Mouse (Mus musculus): ENCODE data around the gene Ell3. TPM values are rescaled to one million over a fixed set of nuclear protein-coding genes. Genes with fewer than 3 reads are reported as not detected.

Ell3 gene
- polyA plus RNA-seq, 2 experiments from 2014 or later, result 0.78 to 1.0 TPM

Other genes with a start within 250 kb of the Ell3 start
- gene Trp53bp1, start 172.9 kb downstream of the Ell3 start, polyA plus RNA-seq (2017; shearing (Covaris generic)), result 10 to 100 TPM; 22.9 to 30.2 TPM
- under 1 TPM; 0.10 to 0.32 TPM for gene Map1a, start 154.7 kb downstream of the Ell3 start, polyA plus RNA-seq (2017; shearing (Covaris generic))
- 1 to 10 TPM; 9.6 to 9.8 TPM for gene Ppip5k1, start 88.9 kb downstream of the Ell3 start, polyA plus RNA-seq (2017; shearing (Covaris generic))
- 1 to 10 TPM in 1 of 2 experiments, under 1 TPM in 1; 0.83 to 1.5 TPM for gene Ckmt1, start 86.6 kb downstream of the Ell3 start, polyA plus RNA-seq (2017; shearing (Covaris generic))
- under 1 TPM; 0.31 to 0.60 TPM for gene Strc, start 57.1 kb downstream of the Ell3 start, polyA plus RNA-seq (2017; shearing (Covaris generic))
- gene Pdia3, start 30.5 kb downstream of the Ell3 start, polyA plus RNA-seq (2017; shearing (Covaris generic)), result 1,000 to 10,000 TPM in 1 of 2 experiments, 100 to 1,000 TPM in 1; 658 to 1,122 TPM
- 1 to 10 TPM; 2.3 to 3.8 TPM for gene Catsper2, start 30.5 kb downstream of the Ell3 start, polyA plus RNA-seq (2017; shearing (Covaris generic))
- 1,000 to 10,000 TPM in 1 of 2 experiments, 100 to 1,000 TPM in 1; 759 to 1,222 TPM for gene Serf2, start 4.9 kb upstream of the Ell3 start, polyA plus RNA-seq (2017; shearing (Covaris generic))
- 100 to 1,000 TPM; 120 to 207 TPM for gene Hypk, start 9.0 kb upstream of the Ell3 start, polyA plus RNA-seq (2017; shearing (Covaris generic))
- gene Serinc4, start 12.5 kb upstream of the Ell3 start, polyA plus RNA-seq (2017; shearing (Covaris generic)), result not detected
- gene Mfap1b, start 29.8 kb upstream of the Ell3 start, polyA plus RNA-seq (2017; shearing (Covaris generic)), result 100 to 1,000 TPM in 1 of 2 experiments, 10 to 100 TPM in 1; 82.1 to 109 TPM
- 10 to 100 TPM; 32.7 to 47.6 TPM for gene Mfap1a, start 62.4 kb upstream of the Ell3 start, polyA plus RNA-seq (2017; shearing (Covaris generic))
- 10 to 100 TPM; 10.1 to 20.5 TPM for gene Wdr76, start 62.4 kb upstream of the Ell3 start, polyA plus RNA-seq (2017; shearing (Covaris generic))

Measured in activated CD4-positive, CD25-positive, alpha-beta regulatory T cell, adult 4 months (primary cell).